Mouse (Mus musculus) midbrain, embryonic 14.5 days (tissue): ENCODE results near the gene Nkain1. TPM values are rescaled to one million over a fixed set of nuclear protein-coding genes. Genes with fewer than 3 reads are reported as not detected.

ENCODE experiments used
- ATAC-seq: fragments of 200-750 bp; cut with Nextera tagmentation; 2 replicates; pipeline ENCODE4 v1.8.0; 2017; ENCODE audit warnings: moderate number of reproducible peaks, moderate library complexity; ENCODE audit not compliant: low FRiP score, low TSS enrichment
- DNase-seq: peaks from one replicate; pipeline ENCODE4 v3.0.0-alpha.2; 2015
- H3K27ac ChIP-seq: fragments of 300-500 bp; sonication (generic); replicated peaks from 2 replicates; pipeline ENCODE4 v1.5.1; 2014; ENCODE audit warnings: mild to moderate bottlenecking, low read depth, low read length, moderate library complexity
- H3K27me3 ChIP-seq: fragments of 300-500 bp; sonication (generic); 2 replicates; pipeline ENCODE4 v1.6.1; 2014; ENCODE audit warnings: low read length, control low read depth, mixed read lengths; ENCODE audit not compliant: control insufficient read depth, insufficient read depth
- H3K36me3 ChIP-seq: fragments of 300-500 bp; sonication (generic); 2 replicates; pipeline ENCODE4 v1.6.1; 2014; ENCODE audit warnings: low read length, control low read depth; ENCODE audit not compliant: control insufficient read depth, insufficient read depth
- H3K4me1 ChIP-seq: fragments of 300-500 bp; sonication (generic); 2 replicates; pipeline ENCODE4 v1.6.1; 2014; ENCODE audit warnings: mild to moderate bottlenecking, antibody characterized with exemption, low read length, control low read depth; ENCODE audit not compliant: control insufficient read depth, insufficient read depth
- H3K4me2 ChIP-seq: fragments of 300-500 bp; sonication (generic); 2 replicates; pipeline ENCODE4 v1.6.1; 2014; ENCODE audit warnings: mild to moderate bottlenecking, low read length, moderate library complexity
- H3K4me3 ChIP-seq: fragments of 300-500 bp; sonication (generic); replicated peaks from 2 replicates; pipeline ENCODE4 v1.5.1; 2014; ENCODE audit warnings: low read depth, low read length
- H3K9ac ChIP-seq: fragments of 300-500 bp; sonication (generic); replicated peaks from 2 replicates; pipeline ENCODE4 v1.6.1; 2014; ENCODE audit warnings: mild to moderate bottlenecking, low read length, moderate library complexity
- H3K9me3 ChIP-seq: fragments of 300-500 bp; sonication (generic); 2 replicates; pipeline ENCODE4 v1.6.1; 2016; ENCODE audit warnings: low read length, control low read depth, mixed read lengths; ENCODE audit not compliant: control insufficient read depth
- whole genome bisulfite sequencing: fragments of 180-500 bp; shearing (Covaris S2); extraction: QIAGEN DNeasy Blood & Tissue Kit; methylation state at CpG from one replicate; pipeline ENCODE4 v1.1.7; 2014; 5-methylcytosine and 5-hydroxymethylcytosine counted together
- polyA plus RNA-seq: library from polyadenylated mRNA; unstranded; fragments of >200 nt; fragmentation: Nextera tagmentation; extraction: Ambion mirVana; gene quantifications from 2 replicates; pipeline ENCODE4 v1.2.1, GENCODE M21; 2014

Nkain1 gene
- polyA plus RNA-seq, 1 experiment from 2014 or later = 25.7 TPM

DNA sequence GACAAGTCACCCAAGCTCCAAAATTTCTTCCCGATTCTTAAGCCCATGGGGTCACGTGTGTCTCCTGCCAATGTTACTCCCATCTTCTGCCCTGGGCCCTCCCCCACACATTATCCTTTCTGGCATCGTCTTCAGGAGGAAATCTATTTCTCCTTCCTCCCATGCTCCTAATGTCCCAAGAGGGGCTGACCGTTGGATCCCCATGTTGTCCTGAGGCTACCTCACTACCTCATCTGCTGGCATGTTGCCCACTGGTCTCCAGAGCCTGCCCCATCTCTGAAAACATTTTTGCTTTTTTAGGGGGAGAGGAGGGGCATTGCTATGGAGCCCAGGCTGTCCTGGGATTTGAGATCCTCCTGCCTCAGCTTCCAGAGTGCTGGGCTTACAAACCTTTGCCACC is 30.9 kb downstream of the Nkain1 start:
- Histone ChIP-seq H3K27me3 (no peaks in the 10 kb centered on the region), H3K4me2 (no peak overlapping the region), H3K4me1 (peaks cover 43% of the 10 kb centered on the region), H3K36me3 (peaks cover 7% of the 10 kb centered on the region; the same call in 1 of the 2 replicates), H3K4me3 (no peak overlapping the region), H3K9ac (no peak overlapping the region), H3K9me3 (no peaks in the 10 kb centered on the region), H3K27ac (peak overlapping the region; percentile 87)
- 66% methylated on average over 4 of the region's 4 CpGs for WGBS
- no peak for ATAC-seq
- no peak for DNase-seq

DNA sequence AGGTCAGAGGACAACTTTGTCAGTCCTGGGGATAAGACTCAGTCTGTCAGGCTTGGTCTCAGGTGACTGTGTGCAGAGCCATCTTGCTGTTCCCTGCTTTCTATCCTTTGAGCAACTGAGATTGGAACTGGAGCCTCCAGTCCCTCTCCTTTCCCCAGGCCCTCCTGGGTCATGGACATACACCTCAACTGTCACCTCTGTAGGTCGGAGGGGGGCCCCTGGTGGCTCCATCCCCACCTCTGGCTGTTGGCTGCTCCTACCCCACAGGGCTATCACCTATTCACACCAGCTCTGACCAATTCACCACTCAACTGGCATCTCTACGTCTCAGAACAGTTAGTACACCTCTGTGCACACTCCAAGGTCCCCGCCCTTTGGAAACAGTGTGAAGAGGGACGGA is 33.1 kb downstream of the Nkain1 start:
- DNase-seq (no peak), ATAC-seq (no peak)
- H3K9me3 ChIP-seq = no peaks in the 10 kb centered on the region
- H3K27ac ChIP-seq = no peak overlapping the region
- no peak overlapping the region for H3K4me3 ChIP-seq
- H3K27me3 ChIP-seq = no peaks in the 10 kb centered on the region
- no peak overlapping the region for H3K9ac ChIP-seq
- peaks cover 23% of the 10 kb centered on the region for H3K4me1 ChIP-seq
- 92% methylated on average over 4 of the region's 4 CpGs for WGBS
- peaks cover 13% of the 10 kb centered on the region for H3K36me3 ChIP-seq
- H3K4me2 ChIP-seq = no peak overlapping the region

DNA sequence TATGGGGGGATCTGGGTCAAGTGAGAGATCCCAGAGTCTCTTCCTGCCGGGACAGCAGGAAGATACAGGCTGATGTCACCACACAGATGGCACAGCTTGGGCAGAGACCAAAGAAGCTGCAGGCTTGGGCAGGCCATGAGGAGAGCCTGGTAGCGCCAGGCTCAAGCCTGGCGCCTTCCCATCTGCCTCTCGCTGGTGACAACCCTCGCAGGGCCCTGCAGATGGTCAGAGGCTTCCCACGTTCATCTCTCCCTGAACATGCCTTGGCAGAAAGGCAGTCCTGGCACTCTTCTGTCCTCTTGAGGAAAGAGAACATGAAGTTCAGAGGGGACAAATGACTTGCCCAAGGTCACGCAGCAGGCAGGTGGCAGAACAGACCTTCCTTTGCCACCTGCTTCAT is 34.3 kb downstream of the Nkain1 start:
- Histone ChIP-seq H3K9me3 (no peaks in the 10 kb centered on the region), H3K36me3 (peaks cover 15% of the 10 kb centered on the region), H3K27me3 (no peaks in the 10 kb centered on the region), H3K4me1 (peaks cover 15% of the 10 kb centered on the region), H3K4me2 (no peak overlapping the region), H3K9ac (no peak overlapping the region), H3K4me3 (no peak overlapping the region), H3K27ac (no peak overlapping the region)
- no peak for DNase-seq
- WGBS = 84% methylated on average over 7 of the region's 7 CpGs
- ATAC-seq = no peak

DNA sequence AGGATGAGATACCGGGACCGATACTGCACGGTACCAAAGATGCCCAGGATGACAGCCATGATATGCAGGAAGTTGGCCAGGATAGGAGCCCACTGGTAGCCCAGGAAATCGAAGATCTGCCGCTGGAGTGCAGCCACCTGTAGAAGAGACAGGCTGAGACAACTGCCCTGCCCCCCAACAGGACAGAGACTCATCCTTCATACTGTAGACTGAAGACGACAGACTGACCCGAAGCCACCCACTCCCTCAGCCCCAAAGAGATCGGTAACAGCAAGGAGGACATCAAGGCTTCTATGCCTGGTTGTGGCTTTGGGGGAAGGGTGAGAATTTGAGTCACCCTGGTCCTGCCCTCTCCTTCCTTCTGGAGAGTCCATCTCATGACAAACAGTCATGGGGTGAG is 34.9 kb downstream of the Nkain1 start:
- Histone ChIP-seq H3K9ac (no peak overlapping the region), H3K4me2 (no peak overlapping the region), H3K9me3 (no peaks in the 10 kb centered on the region), H3K4me3 (no peak overlapping the region), H3K27me3 (no peaks in the 10 kb centered on the region), H3K4me1 (peaks cover 8% of the 10 kb centered on the region), H3K27ac (0 out of 2 replicates have a peak overlapping the region, but pooled peaks have one; percentile 8), H3K36me3 (peaks cover 15% of the 10 kb centered on the region)
- DNase-seq = no peak
- WGBS = 91% methylated on average over 8 of the region's 8 CpGs
- no peak for ATAC-seq

DNA sequence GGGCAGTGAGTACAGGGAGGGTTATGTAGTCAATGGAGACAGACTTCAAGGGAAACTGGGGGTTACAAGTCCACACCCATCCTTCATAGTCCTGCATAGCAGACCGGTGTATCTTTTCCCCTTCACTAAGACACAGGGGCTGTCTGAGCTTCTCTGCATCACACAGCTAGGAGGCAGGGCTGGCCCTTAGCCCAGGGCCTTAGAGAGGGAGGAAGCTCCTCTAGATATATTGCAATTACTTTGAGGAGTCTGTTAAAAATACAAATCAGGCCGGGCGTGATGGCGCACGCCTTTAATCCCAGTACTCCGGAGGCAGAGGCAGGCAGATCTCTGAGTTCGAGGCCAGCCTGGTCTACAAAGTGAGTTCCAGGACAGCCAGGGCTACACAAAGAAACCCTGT is 36.6 kb downstream of the Nkain1 start:
- Histone ChIP-seq H3K4me3 (no peak overlapping the region), H3K27ac (no peak overlapping the region), H3K9me3 (no peaks in the 10 kb centered on the region), H3K9ac (no peak overlapping the region), H3K4me2 (no peak overlapping the region), H3K36me3 (peaks cover 21% of the 10 kb centered on the region), H3K27me3 (no peaks in the 10 kb centered on the region), H3K4me1 (no peaks in the 10 kb centered on the region)
- WGBS = 97% methylated on average over 7 of the region's 7 CpGs
- no peak for DNase-seq
- ATAC-seq = no peak

DNA sequence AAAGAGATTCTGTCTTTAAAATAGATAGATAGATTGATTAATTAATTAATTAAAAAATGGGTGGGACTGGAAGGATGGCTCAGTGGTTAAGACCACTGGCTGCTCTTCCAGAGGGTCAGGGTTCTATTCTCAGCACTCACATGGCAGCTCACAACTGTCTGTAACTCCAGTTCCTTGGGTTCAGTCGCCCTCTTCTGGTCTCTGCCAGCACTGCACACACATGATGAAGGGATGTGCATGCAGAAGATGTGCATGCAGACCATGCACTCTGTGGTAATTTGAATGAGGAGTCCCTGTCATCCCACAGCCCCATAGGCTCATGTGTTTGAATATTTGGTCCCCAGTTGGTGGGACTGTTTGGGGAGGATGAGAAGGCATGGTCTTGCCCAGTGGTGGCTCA is 38.2 kb downstream of the Nkain1 start:
- Histone ChIP-seq H3K27me3 (no peaks in the 10 kb centered on the region), H3K9ac (no peak overlapping the region), H3K27ac (no peak overlapping the region), H3K4me1 (no peaks in the 10 kb centered on the region), H3K4me3 (no peak overlapping the region), H3K4me2 (no peak overlapping the region), H3K36me3 (peaks cover 27% of the 10 kb centered on the region), H3K9me3 (no peaks in the 10 kb centered on the region)
- 61% methylated on average over 1 of the region's 1 CpGs for WGBS
- ATAC-seq = no peak
- DNase-seq = no peak

DNA sequence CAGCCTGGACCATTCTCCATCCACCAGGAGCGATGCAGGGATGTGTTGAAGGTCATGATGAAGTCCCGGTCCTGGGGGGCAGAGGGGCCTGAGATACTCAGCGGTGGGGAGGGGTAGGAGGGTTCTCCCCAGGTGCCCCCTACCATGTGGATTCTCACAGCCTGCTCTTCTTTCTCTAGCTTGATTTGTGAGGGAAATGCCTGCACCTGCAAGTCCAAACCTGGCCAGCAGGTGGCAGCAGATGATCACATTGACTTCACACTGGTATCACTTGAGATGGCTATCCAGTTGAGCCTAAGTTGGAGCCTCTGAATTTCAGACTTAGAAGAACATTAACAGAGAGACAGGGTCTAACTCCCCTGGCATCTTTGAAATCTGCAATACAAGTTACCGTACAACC is 40.0 kb downstream of the Nkain1 start:
- Histone ChIP-seq H3K9ac (no peak overlapping the region), H3K4me1 (no peaks in the 10 kb centered on the region), H3K36me3 (peaks cover 41% of the 10 kb centered on the region), H3K4me2 (no peak overlapping the region), H3K9me3 (no peaks in the 10 kb centered on the region), H3K27ac (no peak overlapping the region), H3K27me3 (no peaks in the 10 kb centered on the region), H3K4me3 (no peak overlapping the region)
- no peak; the same call in 1 of the 2 replicates for ATAC-seq
- 44% methylated on average over 4 of the region's 4 CpGs for WGBS
- peak; percentile 92 for DNase-seq

DNA sequence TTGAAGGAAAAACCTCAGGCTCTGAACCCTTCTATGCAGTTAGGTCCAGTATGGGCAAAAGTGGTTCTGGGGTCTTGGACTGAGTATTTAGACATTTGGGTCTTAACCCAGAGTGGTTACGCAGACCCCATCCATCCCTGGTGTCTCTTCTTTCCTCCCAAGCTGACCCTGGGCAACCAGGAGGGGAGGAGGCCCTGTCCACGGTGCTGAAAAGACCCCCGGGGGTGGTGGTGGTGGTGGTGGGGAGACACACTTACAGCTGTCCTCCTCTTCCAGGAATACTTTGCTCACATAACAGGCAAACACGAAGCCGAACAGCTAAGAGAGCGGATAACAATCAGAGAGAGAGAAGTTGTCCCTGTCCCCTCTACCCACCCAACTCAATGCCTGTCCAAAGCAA is 41.6 kb downstream of the Nkain1 start:
- no peak overlapping the region for H3K4me2 ChIP-seq
- H3K4me3 ChIP-seq = no peak overlapping the region
- WGBS = 70% methylated on average over 6 of the region's 6 CpGs
- no peaks in the 10 kb centered on the region for H3K4me1 ChIP-seq
- no peak for ATAC-seq
- H3K27ac ChIP-seq = no peak overlapping the region
- no peaks in the 10 kb centered on the region for H3K9me3 ChIP-seq
- H3K27me3 ChIP-seq = no peaks in the 10 kb centered on the region
- H3K9ac ChIP-seq = no peak overlapping the region
- H3K36me3 ChIP-seq = peaks cover 32% of the 10 kb centered on the region
- DNase-seq = no peak

DNA sequence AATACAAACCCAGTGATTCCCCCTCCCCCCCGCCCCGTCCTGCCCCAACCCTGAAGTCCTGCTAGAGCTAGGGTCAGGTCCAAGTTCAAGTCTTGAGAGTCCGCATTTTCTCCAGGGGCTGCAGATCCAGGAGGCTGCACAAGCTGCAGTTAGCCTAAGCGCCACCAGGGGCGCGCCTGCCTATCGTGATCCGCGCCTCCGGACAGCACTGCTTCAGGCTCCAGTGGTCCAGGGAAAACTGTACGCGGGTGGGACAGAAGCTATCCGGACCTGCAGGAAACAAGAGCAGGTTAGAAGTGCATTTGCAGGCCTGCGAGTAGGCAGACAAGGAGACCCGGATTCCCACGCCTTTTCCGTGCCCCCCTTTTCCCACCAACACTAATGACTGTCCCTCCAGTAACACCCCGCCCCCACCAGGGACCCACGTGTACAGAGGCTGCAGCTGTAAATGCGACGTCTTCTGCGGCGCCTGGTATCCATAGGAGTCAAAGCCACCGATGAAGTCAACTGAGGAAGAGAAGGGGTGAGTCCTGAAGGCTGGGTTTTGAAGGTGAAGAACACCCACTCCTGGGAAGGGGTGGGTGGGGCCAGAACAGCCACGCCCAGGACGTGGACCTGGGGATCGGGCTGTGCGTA is 42.2 kb downstream of the Nkain1 start:
- Histone ChIP-seq H3K4me3 (no peak overlapping the region), H3K4me2 (no peak overlapping the region), H3K4me1 (no peaks in the 10 kb centered on the region), H3K36me3 (peaks cover 31% of the 10 kb centered on the region), H3K9me3 (no peaks in the 10 kb centered on the region), H3K27me3 (no peaks in the 10 kb centered on the region), H3K9ac (no peak overlapping the region), H3K27ac (no peak overlapping the region)
- ATAC-seq (peak; percentile 43), DNase-seq (peak; percentile 86)
- WGBS = 25% methylated on average over 28 of the region's 28 CpGs
